Mouse (Mus musculus) ES-E14 (cell line): ENCODE data around the gene Lrp6.

Source experiments
- CHD2 ChIP-seq: IDR thresholded peaks from 2 replicates; pipeline ENCODE4 v1.6.1; 2014; ENCODE audit warnings: mild to moderate bottlenecking, low read depth, low read length, inconsistent platforms
- ZC3H11A ChIP-seq: IDR thresholded peaks from 2 replicates; pipeline ENCODE4 v1.6.1; 2012; ENCODE audit warnings: low read depth, mild to moderate bottlenecking, inconsistent platforms, low read length, borderline replicate concordance

DNA sequence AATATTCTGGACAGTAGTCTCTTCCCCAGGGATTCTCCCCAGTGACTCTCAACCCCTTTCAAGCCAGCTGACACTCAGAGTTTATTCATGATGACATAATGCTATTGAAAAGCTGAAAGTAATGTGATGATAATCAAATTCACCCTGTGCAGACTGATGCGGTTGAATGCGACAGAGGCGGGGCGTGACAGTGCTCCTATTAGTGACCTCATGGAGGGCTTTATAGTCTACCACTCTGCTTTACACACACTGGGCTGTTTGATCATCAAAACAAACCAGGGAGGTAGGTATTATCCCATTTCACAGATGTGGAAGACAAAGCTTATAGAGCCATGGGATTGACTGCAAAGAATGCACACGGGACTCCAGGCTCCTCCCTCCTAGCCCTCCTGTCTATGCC, 15.3 kb upstream of the Lrp6 start:
- TF ChIP-seq CHD2 (no peak), ZC3H11A (no peak)
